Mouse (Mus musculus): ENCODE measurements at regions not wholly inside any gene's neighbourhood (a gene's known extent, or its start where the extent isn't known, plus 50 kb on each side); places are given as distances from the start of the nearest gene placed in this dataset.

DNA sequence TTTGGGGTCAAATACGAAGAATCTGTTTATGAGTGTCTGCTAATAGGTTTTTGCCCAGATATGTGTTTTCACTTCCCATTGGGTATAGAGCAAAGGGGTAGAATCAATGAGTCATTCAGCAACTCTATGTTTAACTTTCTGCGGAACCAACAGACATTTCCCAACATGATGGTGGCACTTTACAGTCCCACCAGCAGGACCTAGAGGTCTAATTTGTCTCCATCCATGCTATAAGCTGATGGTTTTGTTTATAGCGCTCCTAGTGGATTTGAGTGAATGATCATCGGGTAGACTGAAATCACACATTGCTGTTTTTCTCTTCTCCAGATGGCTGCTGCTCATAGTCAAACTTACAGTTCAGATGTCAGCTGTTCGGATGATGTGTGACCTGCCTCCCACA lies 99.7 kb upstream of the Arid5b start:
- no peak for TF ChIP-seq CTCF (IDR thresholded peaks at IDR 0.05)
- intact Hi-C loops (cut with DNase I), result no loop called here
- no peak overlapping the region for H3K4me3 ChIP-seq
- no peak overlapping the region for H3K27ac ChIP-seq
- no peak for DNase-seq (ENCODE audit: extremely low spot score in 1 of 2, low spot score in 2 of 2)

- no peak for DNase-seq (ENCODE audit: extremely low spot score in 1 of 2, low spot score in 2 of 2)
- intact Hi-C loops (cut with DNase I), result no loop called here
- Histone ChIP-seq H3K4me3 (no peak overlapping the region), H3K27ac (no peak overlapping the region)
- TF ChIP-seq CTCF (IDR thresholded peaks at IDR 0.05), result no peak
These were observed 98.9 kb upstream of the Arid5b start for GRCm38 (mm10) chr10:68377479-68377878.

- TF ChIP-seq CTCF (IDR thresholded peaks at IDR 0.05), result no peak
- no peak overlapping the region for H3K27ac ChIP-seq
- no peak for DNase-seq (ENCODE audit: extremely low spot score in 1 of 2, low spot score in 2 of 2)
- H3K4me3 ChIP-seq, result no peak overlapping the region
- intact Hi-C loops (cut with DNase I), result no loop called here
These were observed 95.3 kb upstream of the Arid5b start for GRCm38 (mm10) chr10:68373875-68374274.

DNA sequence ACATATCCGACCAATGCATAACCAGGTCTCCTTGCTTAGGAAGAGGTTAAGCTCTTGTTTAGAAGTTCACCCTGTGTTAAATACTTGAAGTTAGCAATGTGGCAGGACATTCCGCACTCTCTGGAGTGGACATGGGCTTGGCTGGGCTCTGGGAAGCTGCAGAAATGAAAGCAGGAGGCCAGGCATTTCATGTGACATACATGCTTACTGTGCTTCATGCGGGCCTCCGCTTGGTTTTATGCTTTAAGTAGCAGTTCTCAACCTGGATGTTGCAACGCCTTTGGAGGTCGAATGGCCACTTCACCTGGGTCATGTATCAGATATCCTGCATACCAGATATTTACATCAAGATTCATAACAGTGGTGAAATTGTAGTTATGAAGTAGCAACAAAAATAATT lies 93.2 kb upstream of the Arid5b start:
- Histone ChIP-seq H3K27ac (no peak overlapping the region), H3K4me3 (no peak overlapping the region)
- TF ChIP-seq CTCF (IDR thresholded peaks at IDR 0.05), result no peak
- intact Hi-C loops (cut with DNase I), result no loop called here
- DNase-seq (ENCODE audit: extremely low spot score in 1 of 2, low spot score in 2 of 2), result no peak

GRCm38 (mm10) chr10:68370986-68371385 lies 92.4 kb upstream of the Arid5b start:
- Histone ChIP-seq H3K4me3 (no peak overlapping the region), H3K27ac (no peak overlapping the region)
- TF ChIP-seq CTCF (IDR thresholded peaks at IDR 0.05), result no peak
- no peak for DNase-seq (ENCODE audit: extremely low spot score in 1 of 2, low spot score in 2 of 2)
- intact Hi-C loops (cut with DNase I), result no loop called here

GRCm38 (mm10) chr10:68366796-68367195 lies 88.3 kb upstream of the Arid5b start:
- no peak for TF ChIP-seq CTCF (IDR thresholded peaks at IDR 0.05)
- intact Hi-C loops (cut with DNase I), result no loop called here

GRCm38 (mm10) chr10:68360765-68361483 lies 82.4 kb upstream of the Arid5b start:
- intact Hi-C loops (cut with DNase I), result no loop called here
- DNase-seq (ENCODE audit: extremely low spot score in 1 of 2, low spot score in 2 of 2), result no peak
- no peak overlapping the region for H3K27ac ChIP-seq
- TF ChIP-seq CTCF (IDR thresholded peaks at IDR 0.05), result no peak
- H3K4me3 ChIP-seq, result no peak overlapping the region

More at GRCm38 (mm10) chr10:68366796-68367195, 88.3 kb upstream of the Arid5b start:
- H3K4me3 ChIP-seq, result no peak overlapping the region
- no peak for DNase-seq (ENCODE audit: extremely low spot score in 1 of 2, low spot score in 2 of 2)
- H3K27ac ChIP-seq, result no peak overlapping the region

- no peak for DNase-seq (ENCODE audit: extremely low spot score in 1 of 2, low spot score in 2 of 2)
- H3K27ac ChIP-seq, result no peak overlapping the region
- intact Hi-C loops (cut with DNase I), result loop anchor here (5.0 to 10.0 kb wide), 2 partner anchors 103 to 546 kb away; no protein-coding TSS in a partner anchor
- TF ChIP-seq CTCF (IDR thresholded peaks at IDR 0.05), result peak; percentile 19
- H3K4me3 ChIP-seq, result no peak overlapping the region
These were observed 80.6 kb upstream of the Arid5b start for GRCm38 (mm10) chr10:68359135-68359534.

- DNase-seq (ENCODE audit: extremely low spot score in 1 of 2, low spot score in 2 of 2), result no peak
- Histone ChIP-seq H3K4me3 (no peak overlapping the region), H3K27ac (no peak overlapping the region)
- intact Hi-C loops (cut with DNase I), result loop anchor here (5.0 to 10.0 kb wide), 2 partner anchors 105 to 548 kb away; no protein-coding TSS in a partner anchor
- peak; percentile 47 for TF ChIP-seq CTCF (IDR thresholded peaks at IDR 0.05)
These were observed 78.4 kb upstream of the Arid5b start for GRCm38 (mm10) chr10:68356973-68357372.

- intact Hi-C loops (cut with DNase I), result loop anchor here (5.0 to 10.0 kb wide), 2 partner anchors 106 to 548 kb away; no protein-coding TSS in a partner anchor
- no peak for TF ChIP-seq CTCF (IDR thresholded peaks at IDR 0.05)
These were observed 78.0 kb upstream of the Arid5b start for GRCm38 (mm10) chr10:68356521-68356920.

GRCm38 (mm10) chr10:68356093-68356485 lies 77.5 kb upstream of the Arid5b start:
- no peak for DNase-seq (ENCODE audit: extremely low spot score in 1 of 2, low spot score in 2 of 2)
- peak overlapping the region; percentile 2; the same call in 1 of the 2 replicates for H3K27ac ChIP-seq
- TF ChIP-seq CTCF (IDR thresholded peaks at IDR 0.05), result no peak
- H3K4me3 ChIP-seq, result peak overlapping the region; percentile 14; the same call in 1 of the 2 replicates
- intact Hi-C loops (cut with DNase I), result loop anchor here (5.0 to 10.0 kb wide), 2 partner anchors 106 to 549 kb away; no protein-coding TSS in a partner anchor

More at GRCm38 (mm10) chr10:68356521-68356920, 78.0 kb upstream of the Arid5b start:
- H3K27ac ChIP-seq, result no peak overlapping the region
- no peak overlapping the region for H3K4me3 ChIP-seq
- DNase-seq (ENCODE audit: extremely low spot score in 1 of 2, low spot score in 2 of 2), result no peak

GRCm38 (mm10) chr10:68355471-68356092 lies 77.0 kb upstream of the Arid5b start:
- intact Hi-C loops (cut with DNase I), result loop anchor here (5.0 to 10.0 kb wide), 2 partner anchors 107 to 549 kb away; no protein-coding TSS in a partner anchor
- peak overlapping the region; percentile 14; the same call in 1 of the 2 replicates for H3K4me3 ChIP-seq
- peak overlapping the region; percentile 21; the same call in 1 of the 2 replicates for H3K27ac ChIP-seq
- DNase-seq (ENCODE audit: extremely low spot score in 1 of 2, low spot score in 2 of 2), result no peak
- no peak for TF ChIP-seq CTCF (IDR thresholded peaks at IDR 0.05)

Data from left cerebral cortex, adult 2 months (tissue).